Mouse (Mus musculus): ENCODE results near the gene Specc1.

Gene Specc1

GRCm38 (mm10) chr11:62251047-62251446 lies 294.5 kb downstream of the Specc1 start:
- DNase-seq, result no peak

- DNase-seq, result no peak
Observed at GRCm38 (mm10) chr11:62253380-62253779, 296.8 kb downstream of the Specc1 start.

GRCm38 (mm10) chr11:62259214-62259613 lies 302.7 kb downstream of the Specc1 start:
- no peak for DNase-seq

- peak; percentile 38 to 64 for DNase-seq
Observed at GRCm38 (mm10) chr11:62263599-62263998, 307.0 kb downstream of the Specc1 start.

GRCm38 (mm10) chr11:62264018-62264417 lies 307.5 kb downstream of the Specc1 start:
- no peak for DNase-seq

GRCm38 (mm10) chr11:62265642-62266041 lies 309.1 kb downstream of the Specc1 start:
- no peak for DNase-seq

- DNase-seq, result peak in 1 of 2 experiments; percentile 55
Observed at GRCm38 (mm10) chr11:62266466-62267214, 310.1 kb downstream of the Specc1 start.

GRCm38 (mm10) chr11:62268381-62268780 lies 311.8 kb downstream of the Specc1 start:
- no peak for DNase-seq

GRCm38 (mm10) chr11:62269097-62269496 lies 312.5 kb downstream of the Specc1 start:
- DNase-seq, result no peak

GRCm38 (mm10) chr11:62270851-62271250 lies 314.3 kb downstream of the Specc1 start:
- no peak for DNase-seq
